Mouse (Mus musculus) splenic B cell, adult 2 months (primary cell): ENCODE measurements around the gene Mrpl43.

Source experiments
- DNase-seq: peaks from one replicate; pipeline ENCODE4 v3.0.0-alpha.2; 2011; ENCODE audit warnings: low read depth, low spot score
- H3K27me3 ChIP-seq: 2 replicates; pipeline ENCODE4 v1.6.1; 2012; ENCODE audit warnings: mild to moderate bottlenecking, low read length, moderate library complexity, mixed read lengths; ENCODE audit not compliant: control insufficient read depth, poor library complexity, insufficient read depth, severe bottlenecking
- H3K36me3 ChIP-seq: 2 replicates; pipeline ENCODE4 v1.6.1; 2012; ENCODE audit warnings: mild to moderate bottlenecking, low read length, moderate library complexity, mixed read lengths; ENCODE audit not compliant: control insufficient read depth, poor library complexity, insufficient read depth, severe bottlenecking

The Mrpl43 gene

GRCm38 (mm10) chr19:45005444-45005843 lies 798 bp downstream of the Mrpl43 start, which contains the start of gene Twnk:
Gene Twnk, plus strand, starts transcription at chr19:45005663.
- Histone ChIP-seq H3K36me3 (peaks cover 3% of the 10 kb centered on the region), H3K27me3 (no peaks in the 10 kb centered on the region)
- peak; percentile 92 for DNase-seq

GRCm38 (mm10) chr19:45003740-45004516 lies 2.3 kb downstream of the Mrpl43 start:
- H3K36me3 ChIP-seq: peaks cover 3% of the 10 kb centered on the region
- DNase-seq: no peak
- H3K27me3 ChIP-seq: no peaks in the 10 kb centered on the region

GRCm38 (mm10) chr19:45002301-45002700 lies 3.9 kb downstream of the Mrpl43 start:
- H3K36me3 ChIP-seq: peaks cover 3% of the 10 kb centered on the region
- no peak for DNase-seq
- no peaks in the 10 kb centered on the region for H3K27me3 ChIP-seq

- peaks cover 3% of the 10 kb centered on the region for H3K36me3 ChIP-seq
- DNase-seq: no peak
- no peaks in the 10 kb centered on the region for H3K27me3 ChIP-seq
Observed at GRCm38 (mm10) chr19:44999647-45000046, 6.6 kb downstream of the Mrpl43 start.

- no peaks in the 10 kb centered on the region for H3K36me3 ChIP-seq
- H3K27me3 ChIP-seq: no peaks in the 10 kb centered on the region
- no peak for DNase-seq
Observed at GRCm38 (mm10) chr19:44997786-44998185, 8.5 kb downstream of the Mrpl43 start.

- no peaks in the 10 kb centered on the region for H3K27me3 ChIP-seq
- DNase-seq: no peak
- H3K36me3 ChIP-seq: no peaks in the 10 kb centered on the region
Observed at GRCm38 (mm10) chr19:44992712-44993111, 13.5 kb downstream of the Mrpl43 start.

GRCm38 (mm10) chr19:44992246-44992645 lies 14.0 kb downstream of the Mrpl43 start:
- no peak for DNase-seq
- H3K36me3 ChIP-seq: no peaks in the 10 kb centered on the region
- no peaks in the 10 kb centered on the region for H3K27me3 ChIP-seq

- H3K27me3 ChIP-seq: no peaks in the 10 kb centered on the region
- H3K36me3 ChIP-seq: no peaks in the 10 kb centered on the region
- no peak for DNase-seq
Observed at GRCm38 (mm10) chr19:44991031-44991430, 15.2 kb downstream of the Mrpl43 start.

- DNase-seq: no peak
- Histone ChIP-seq H3K36me3 (no peaks in the 10 kb centered on the region), H3K27me3 (no peaks in the 10 kb centered on the region)
Observed at GRCm38 (mm10) chr19:44989567-44990495, 16.4 kb downstream of the Mrpl43 start.

- DNase-seq: peak; percentile 40
- no peaks in the 10 kb centered on the region for H3K27me3 ChIP-seq
- H3K36me3 ChIP-seq: no peaks in the 10 kb centered on the region
Observed at GRCm38 (mm10) chr19:44988831-44989566, 17.2 kb downstream of the Mrpl43 start, which contains the start of gene Sema4g. Gene Sema4g, plus strand, starts transcription at chr19:44989101.

GRCm38 (mm10) chr19:44988321-44988720 lies 17.9 kb downstream of the Mrpl43 start:
- DNase-seq: no peak
- Histone ChIP-seq H3K27me3 (no peaks in the 10 kb centered on the region), H3K36me3 (no peaks in the 10 kb centered on the region)

- no peak for DNase-seq
- H3K27me3 ChIP-seq: no peaks in the 10 kb centered on the region
- no peaks in the 10 kb centered on the region for H3K36me3 ChIP-seq
Observed at GRCm38 (mm10) chr19:44987851-44988250, 18.4 kb downstream of the Mrpl43 start.

- Histone ChIP-seq H3K27me3 (no peaks in the 10 kb centered on the region), H3K36me3 (no peaks in the 10 kb centered on the region)
- DNase-seq: no peak
Observed at GRCm38 (mm10) chr19:44987004-44987403, 19.2 kb downstream of the Mrpl43 start.

GRCm38 (mm10) chr19:44985159-44985988 lies 20.9 kb downstream of the Mrpl43 start:
- Histone ChIP-seq H3K27me3 (no peaks in the 10 kb centered on the region), H3K36me3 (0 out of 2 replicates have a peak, but pooled peaks cover 3% of the 10 kb centered on the region)
- DNase-seq: no peak
